Mouse (Mus musculus) spleen, adult 2 months (tissue): ENCODE data around the gene Nr1i2.

Experiments
- CTCF ChIP-seq: fragments of 200-500 bp; IDR thresholded peaks from 2 replicates; pipeline ENCODE4 v1.5.1; 2011; ENCODE audit warnings: mild to moderate bottlenecking, inconsistent platforms; ENCODE audit not compliant: insufficient read depth, insufficient read length, insufficient replicate concordance; ENCODE audit errors: extremely low read depth
- POLR2A ChIP-seq: fragments of 200-500 bp; IDR thresholded peaks from 2 replicates; pipeline ENCODE4 v1.6.1; 2011; ENCODE audit warnings: low read depth, low read length, inconsistent platforms

GRCm38 (mm10) chr16:38307651-38308050 is 13.0 kb upstream of the Nr1i2 start:
- TF ChIP-seq POLR2A (no peak), CTCF (no peak)
